Mouse (Mus musculus) heart, embryonic 12.5 days (tissue): ENCODE data around the gene Ergic3. TPM values are rescaled to one million over a fixed set of nuclear protein-coding genes. Genes with fewer than 3 reads are reported as not detected.

ENCODE experiments used
- ATAC-seq: fragments of 200-750 bp; cut with Nextera tagmentation; 2 replicates; pipeline ENCODE4 v1.8.0; 2017; ENCODE audit warnings: moderate TSS enrichment, moderate library complexity; ENCODE audit not compliant: insufficient number of reproducible peaks, low FRiP score
- H3K27ac ChIP-seq: fragments of 300-500 bp; sonication (generic); 2 replicates; pipeline ENCODE4 v1.5.1; 2016; ENCODE audit warnings: mild to moderate bottlenecking, moderate library complexity; ENCODE audit not compliant: poor library complexity, severe bottlenecking
- H3K27me3 ChIP-seq: fragments of 300-500 bp; sonication (generic); replicated peaks from 2 replicates; pipeline ENCODE4 v1.6.1; 2016; ENCODE audit warnings: mild to moderate bottlenecking, moderate library complexity
- H3K36me3 ChIP-seq: fragments of 300-500 bp; sonication (generic); 2 replicates; pipeline ENCODE4 v1.6.1; 2016; ENCODE audit warnings: mild to moderate bottlenecking, moderate library complexity
- H3K4me1 ChIP-seq: fragments of 300-500 bp; sonication (generic); replicated peaks from 2 replicates; pipeline ENCODE4 v1.6.1; 2016; ENCODE audit warnings: mild to moderate bottlenecking
- H3K4me2 ChIP-seq: fragments of 300-500 bp; sonication (generic); 2 replicates; pipeline ENCODE4 v1.6.1; 2016; ENCODE audit warnings: mild to moderate bottlenecking, moderate library complexity
- H3K4me3 ChIP-seq: fragments of 300-500 bp; sonication (generic); 2 replicates; pipeline ENCODE4 v1.5.1; 2016; ENCODE audit warnings: mild to moderate bottlenecking
- H3K9ac ChIP-seq: fragments of 300-500 bp; sonication (generic); 2 replicates; pipeline ENCODE4 v1.6.1; 2016; ENCODE audit warnings: mild to moderate bottlenecking, moderate library complexity
- H3K9me3 ChIP-seq: fragments of 300-500 bp; sonication (generic); replicated peaks from 2 replicates; pipeline ENCODE4 v1.6.1; 2016; ENCODE audit warnings: mild to moderate bottlenecking, moderate library complexity
- WGBS: fragments of 180-500 bp; shearing (Covaris S2); methylation state at CpG from one replicate; pipeline ENCODE4 v1.1.7; 2016; 5-methylcytosine and 5-hydroxymethylcytosine counted together
- polyA plus RNA-seq: library from polyadenylated mRNA; unstranded; fragments of >200 nt; fragmentation: Nextera tagmentation; extraction: Ambion mirVana; gene quantifications from 2 replicates; pipeline ENCODE4 v1.2.1, GENCODE M21; 2016

Ergic3 gene
- polyA plus RNA-seq, 1 experiment from 2014 or later: 142 TPM

DNA sequence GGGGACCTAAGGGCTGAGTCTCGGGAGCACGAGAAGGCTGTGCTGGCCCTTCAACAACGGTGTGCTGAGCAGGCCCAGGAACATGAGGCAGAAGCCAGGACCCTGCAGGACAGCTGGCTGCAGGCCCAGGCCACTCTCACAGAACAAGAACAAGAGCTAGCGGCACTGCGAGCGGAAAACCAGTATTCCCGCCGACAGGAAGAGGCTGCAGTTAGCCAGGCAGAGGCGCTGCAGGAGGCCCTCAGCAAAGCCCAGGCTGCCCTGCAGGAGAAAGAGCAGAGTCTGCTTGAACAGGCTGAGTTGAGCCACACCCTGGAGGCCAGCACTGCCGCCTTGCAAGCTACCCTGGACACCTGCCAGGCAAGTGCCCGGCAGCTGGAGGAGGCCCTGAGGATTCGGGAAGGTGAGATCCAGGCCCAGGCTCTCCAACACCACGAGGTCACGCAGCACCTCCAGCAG, 16.0 kb upstream of the Ergic3 start:
- H3K4me3 ChIP-seq: no peak overlapping the region
- no peaks in the 10 kb centered on the region for H3K9me3 ChIP-seq
- H3K27me3 ChIP-seq: no peaks in the 10 kb centered on the region
- ATAC-seq: no peak
- no peak overlapping the region for H3K4me2 ChIP-seq
- H3K27ac ChIP-seq: no peak overlapping the region
- peaks cover 8% of the 10 kb centered on the region for H3K4me1 ChIP-seq
- peaks cover 94% of the 10 kb centered on the region for H3K36me3 ChIP-seq
- whole genome bisulfite sequencing: 80% methylated on average over 14 of the region's 14 CpGs
- no peak overlapping the region for H3K9ac ChIP-seq

DNA sequence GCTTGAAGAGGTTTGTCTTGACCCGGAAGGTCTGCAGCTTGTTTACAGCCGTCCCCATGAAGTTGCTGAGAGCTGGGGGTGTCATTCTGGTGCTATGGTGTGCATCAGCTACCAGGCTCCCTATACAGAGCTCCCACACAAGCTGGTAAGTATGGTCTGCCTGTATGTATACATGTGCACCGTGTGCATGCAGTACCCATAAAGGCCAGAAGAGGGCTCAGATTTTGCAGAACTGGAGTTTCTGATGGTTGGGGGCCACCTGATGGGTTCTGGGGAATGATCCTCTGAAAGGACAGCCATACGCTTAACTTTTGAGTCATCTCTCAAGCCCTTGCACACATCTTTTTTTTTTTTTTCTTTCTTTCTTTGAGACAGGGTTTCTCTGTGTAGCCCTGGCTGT, 2.5 kb upstream of the Ergic3 start:
- no peak overlapping the region for H3K9ac ChIP-seq
- no peak overlapping the region for H3K4me2 ChIP-seq
- H3K36me3 ChIP-seq: peaks cover 17% of the 10 kb centered on the region
- no peak for ATAC-seq
- peaks cover 5% of the 10 kb centered on the region; the same call in 1 of the 2 replicates for H3K9me3 ChIP-seq
- H3K27ac ChIP-seq: no peak overlapping the region
- H3K4me3 ChIP-seq: no peak overlapping the region
- H3K27me3 ChIP-seq: no peaks in the 10 kb centered on the region
- peaks cover 11% of the 10 kb centered on the region for H3K4me1 ChIP-seq
- 90% methylated on average over 4 of the region's 4 CpGs for WGBS

DNA sequence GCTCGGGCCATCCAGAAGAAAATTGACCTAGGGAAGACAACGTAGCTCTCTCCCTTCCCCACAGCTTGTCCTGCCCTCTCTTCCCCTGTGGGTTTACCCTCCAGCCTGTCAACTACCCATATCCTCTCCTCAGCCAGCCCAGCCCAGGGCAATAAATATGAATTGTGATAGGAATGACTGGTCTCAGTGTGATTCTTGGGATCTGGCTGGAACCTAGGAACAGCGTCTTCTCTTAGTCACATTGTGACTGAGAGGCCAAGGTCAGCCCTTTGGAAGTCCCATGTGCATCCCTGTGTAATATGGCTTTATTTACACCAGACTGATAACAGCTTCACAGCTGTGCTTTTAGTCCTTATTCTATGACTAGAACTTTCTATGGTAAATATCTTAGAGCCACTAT, 10.3 kb downstream of the Ergic3 start:
- WGBS: 81% methylated on average over 3 of the region's 3 CpGs
- Histone ChIP-seq H3K4me2 (no peak overlapping the region), H3K36me3 (peaks cover 64% of the 10 kb centered on the region), H3K4me3 (no peak overlapping the region), H3K27me3 (no peaks in the 10 kb centered on the region), H3K9me3 (no peaks in the 10 kb centered on the region), H3K9ac (no peak overlapping the region), H3K4me1 (no peaks in the 10 kb centered on the region; the same call in 1 of the 2 replicates), H3K27ac (no peak overlapping the region)
- ATAC-seq: no peak

DNA sequence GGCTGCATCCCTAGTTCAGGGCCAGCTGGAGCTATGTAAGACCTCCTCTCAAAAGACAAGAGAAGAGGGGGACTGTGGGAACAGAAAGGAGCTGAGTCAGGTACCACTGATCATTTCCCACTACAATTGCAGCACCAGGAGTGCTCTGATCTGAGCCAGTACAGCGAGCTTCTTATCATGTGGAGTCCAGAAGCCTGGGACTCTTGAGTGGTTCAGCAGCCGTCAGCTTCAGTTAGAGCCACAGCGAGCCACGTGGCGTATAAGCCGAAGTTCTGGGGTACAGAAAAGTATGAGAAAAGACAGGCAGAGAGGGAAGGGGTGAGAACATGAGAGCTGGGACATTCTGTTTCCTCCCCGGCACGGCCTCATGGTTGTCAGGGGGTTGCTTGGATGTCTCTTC, 13.4 kb downstream of the Ergic3 start:
- no peak overlapping the region for H3K4me3 ChIP-seq
- H3K36me3 ChIP-seq: peaks cover 33% of the 10 kb centered on the region
- H3K4me1 ChIP-seq: no peaks in the 10 kb centered on the region; the same call in 1 of the 2 replicates
- no peak for ATAC-seq
- 64% methylated on average over 8 of the region's 8 CpGs for WGBS
- no peak overlapping the region for H3K4me2 ChIP-seq
- no peak overlapping the region for H3K9ac ChIP-seq
- no peak overlapping the region for H3K27ac ChIP-seq
- H3K9me3 ChIP-seq: no peaks in the 10 kb centered on the region
- H3K27me3 ChIP-seq: no peaks in the 10 kb centered on the region

DNA sequence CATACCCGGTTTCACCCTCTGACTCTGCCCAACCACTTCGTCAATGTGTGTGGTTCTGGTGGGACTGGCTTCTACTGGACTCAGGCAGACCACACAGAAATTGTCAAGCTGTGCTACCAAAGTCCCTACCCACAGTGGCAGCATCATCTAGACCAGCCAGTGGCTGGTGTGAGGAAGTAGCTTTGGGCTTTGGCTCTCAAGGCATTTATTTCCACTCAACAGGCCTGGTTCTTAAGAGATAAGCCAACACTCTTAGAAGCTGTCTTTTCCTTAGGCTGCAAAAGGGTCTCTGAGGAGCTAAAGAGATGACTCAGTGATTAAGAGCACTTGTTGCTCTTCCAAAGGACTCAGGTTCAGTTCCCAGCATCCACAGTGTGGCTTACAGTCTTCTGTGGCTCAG, 13.9 kb downstream of the Ergic3 start:
- Histone ChIP-seq H3K4me3 (no peak overlapping the region), H3K36me3 (peaks cover 28% of the 10 kb centered on the region), H3K9ac (no peak overlapping the region), H3K27me3 (no peaks in the 10 kb centered on the region), H3K9me3 (no peaks in the 10 kb centered on the region), H3K4me1 (no peaks in the 10 kb centered on the region; the same call in 1 of the 2 replicates), H3K4me2 (no peak overlapping the region), H3K27ac (no peak overlapping the region)
- 79% methylated on average over 2 of the region's 2 CpGs for WGBS
- ATAC-seq: no peak

DNA sequence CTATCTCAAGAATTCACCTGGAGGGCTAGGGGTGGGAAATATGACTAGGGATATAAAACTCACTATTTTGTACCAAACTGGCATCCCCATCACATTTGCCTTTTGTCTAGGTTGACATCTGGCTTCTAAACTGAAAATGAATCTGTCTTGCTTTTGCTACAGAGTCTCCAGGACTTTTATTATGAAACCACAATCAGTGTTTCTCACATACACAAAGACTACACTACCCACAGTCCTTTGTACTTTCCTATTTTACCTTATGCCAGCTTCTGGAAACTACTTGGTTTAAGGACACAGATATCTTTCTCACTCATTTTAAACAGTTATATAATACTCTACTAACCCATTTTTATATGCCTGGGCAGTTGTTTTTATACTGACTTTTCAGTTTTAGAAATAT, 17.6 kb downstream of the Ergic3 start:
- H3K4me3 ChIP-seq: no peak overlapping the region
- H3K27ac ChIP-seq: no peak overlapping the region
- H3K9me3 ChIP-seq: no peaks in the 10 kb centered on the region
- H3K27me3 ChIP-seq: no peaks in the 10 kb centered on the region
- ATAC-seq: no peak
- no peak overlapping the region for H3K4me2 ChIP-seq
- no peaks in the 10 kb centered on the region for H3K36me3 ChIP-seq
- no peaks in the 10 kb centered on the region; the same call in 1 of the 2 replicates for H3K4me1 ChIP-seq
- H3K9ac ChIP-seq: no peak overlapping the region

DNA sequence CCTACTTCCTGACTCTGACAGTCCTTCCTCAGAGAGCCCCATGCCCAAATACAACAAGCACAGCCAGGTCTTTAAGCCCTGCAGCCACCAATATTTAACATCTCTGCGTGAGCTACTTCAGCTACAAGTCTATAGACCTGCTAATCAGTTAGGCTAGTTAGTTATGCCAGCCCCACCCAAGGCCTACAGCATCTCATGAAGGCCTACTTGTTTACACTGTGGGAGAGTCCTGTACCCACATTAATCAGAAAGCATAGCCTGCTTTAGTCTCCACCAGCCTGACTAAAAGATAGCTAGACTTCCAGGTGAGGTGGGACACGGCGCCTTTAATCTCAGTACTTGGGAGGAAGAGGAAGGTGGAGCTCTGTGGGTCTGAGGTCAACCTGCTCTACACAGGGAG, 31.5 kb downstream of the Ergic3 start:
- Histone ChIP-seq H3K4me3 (no peak overlapping the region), H3K4me1 (no peaks in the 10 kb centered on the region), H3K4me2 (no peak overlapping the region), H3K27ac (no peak overlapping the region), H3K27me3 (no peaks in the 10 kb centered on the region), H3K9ac (no peak overlapping the region), H3K36me3 (no peaks in the 10 kb centered on the region), H3K9me3 (no peaks in the 10 kb centered on the region)
- 80% methylated on average over 3 of the region's 3 CpGs for WGBS
- ATAC-seq: no peak

DNA sequence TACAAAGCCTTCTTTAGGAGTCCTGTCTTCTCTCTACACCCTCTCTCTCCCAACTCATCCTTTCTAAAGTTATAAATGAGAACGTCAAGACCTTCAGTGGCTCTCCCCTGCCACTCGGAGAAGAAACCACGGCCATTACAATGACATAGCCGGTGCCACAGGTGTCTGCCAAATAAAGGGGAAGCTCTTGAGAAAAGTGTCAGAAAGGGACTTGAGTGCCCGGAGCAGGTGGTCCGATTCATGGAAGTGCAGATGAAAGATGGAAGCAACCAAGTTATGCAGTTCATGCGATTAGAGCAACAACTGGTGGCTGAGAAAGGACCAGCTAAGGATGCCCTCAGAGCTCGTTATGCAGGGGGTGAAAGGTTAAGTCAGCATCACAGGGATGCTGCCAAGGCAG, 35.1 kb downstream of the Ergic3 start:
- no peak overlapping the region for H3K4me2 ChIP-seq
- H3K4me1 ChIP-seq: no peaks in the 10 kb centered on the region
- peaks cover 20% of the 10 kb centered on the region for H3K27me3 ChIP-seq
- H3K36me3 ChIP-seq: no peaks in the 10 kb centered on the region
- H3K4me3 ChIP-seq: no peak overlapping the region
- no peak for ATAC-seq
- H3K9me3 ChIP-seq: no peaks in the 10 kb centered on the region
- WGBS: 81% methylated on average over 8 of the region's 8 CpGs
- no peak overlapping the region for H3K27ac ChIP-seq
- H3K9ac ChIP-seq: no peak overlapping the region

DNA sequence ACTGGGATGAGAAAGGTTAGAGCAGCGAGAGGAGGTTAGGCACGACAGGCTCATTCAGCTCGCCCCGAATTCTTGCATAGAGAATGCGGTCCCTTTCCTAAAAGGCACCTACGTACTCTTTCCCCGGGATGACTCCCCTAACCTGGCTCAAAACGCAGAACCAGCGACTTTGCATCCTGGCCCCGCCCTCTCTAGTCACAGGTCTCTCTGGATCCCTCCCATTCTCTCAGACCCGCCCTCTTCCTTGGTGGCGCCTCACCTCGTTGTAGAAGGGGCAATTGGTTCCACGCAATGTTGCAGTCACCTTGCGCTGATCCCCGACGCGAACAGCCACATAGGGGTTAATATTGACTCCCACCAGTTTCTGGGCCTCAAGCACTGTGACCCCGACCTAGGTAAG, 40.1 kb downstream of the Ergic3 start:
- Histone ChIP-seq H3K4me3 (no peak overlapping the region), H3K27me3 (peaks cover 60% of the 10 kb centered on the region)
- ATAC-seq: no peak

DNA sequence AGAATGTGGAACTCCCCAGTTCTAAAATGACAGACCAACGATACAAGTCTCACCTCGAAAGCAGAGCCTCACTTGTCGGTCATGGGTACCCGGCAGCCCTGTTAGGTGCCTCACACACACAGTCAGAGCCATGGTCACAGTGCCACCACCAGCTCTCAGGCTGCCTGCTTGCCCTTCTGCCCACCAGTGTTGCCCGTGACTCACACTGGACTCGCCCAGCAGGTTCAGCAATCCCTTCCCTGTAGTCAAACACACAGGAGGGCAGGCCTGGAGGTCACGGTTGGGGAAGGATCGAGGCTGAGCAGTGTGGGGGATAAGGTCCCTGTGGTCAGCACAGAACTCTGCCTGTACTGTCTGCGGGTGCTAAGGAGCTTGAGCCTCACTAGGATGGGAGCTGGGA, 45.0 kb downstream of the Ergic3 start, which contains the start of gene Fer1l4:
Gene Fer1l4 (minus strand): TSS at position 132 of the 400 bp plus-strand sequence.
- 78% methylated on average over 9 of the region's 9 CpGs for WGBS
- Histone ChIP-seq H3K4me3 (no peak within 1 kb of the TSS), H3K27me3 (peaks cover 46% of the 10 kb centered on the region), H3K4me2 (no peak within 1 kb of the TSS), H3K9ac (no peak within 1 kb of the TSS), H3K36me3 (no peaks in the 10 kb centered on the region), H3K4me1 (no peaks in the 10 kb centered on the region), H3K9me3 (no peaks in the 10 kb centered on the region), H3K27ac (no peak within 1 kb of the TSS)
- no peak for ATAC-seq

More for the DNA sequence above, 40.1 kb downstream of the Ergic3 start:
- Histone ChIP-seq H3K4me1 (no peaks in the 10 kb centered on the region), H3K36me3 (no peaks in the 10 kb centered on the region), H3K9me3 (no peaks in the 10 kb centered on the region), H3K9ac (no peak overlapping the region), H3K27ac (no peak overlapping the region), H3K4me2 (peak overlapping the region; percentile 20)
- WGBS: 6% methylated on average over 19 of the region's 19 CpGs

DNA sequence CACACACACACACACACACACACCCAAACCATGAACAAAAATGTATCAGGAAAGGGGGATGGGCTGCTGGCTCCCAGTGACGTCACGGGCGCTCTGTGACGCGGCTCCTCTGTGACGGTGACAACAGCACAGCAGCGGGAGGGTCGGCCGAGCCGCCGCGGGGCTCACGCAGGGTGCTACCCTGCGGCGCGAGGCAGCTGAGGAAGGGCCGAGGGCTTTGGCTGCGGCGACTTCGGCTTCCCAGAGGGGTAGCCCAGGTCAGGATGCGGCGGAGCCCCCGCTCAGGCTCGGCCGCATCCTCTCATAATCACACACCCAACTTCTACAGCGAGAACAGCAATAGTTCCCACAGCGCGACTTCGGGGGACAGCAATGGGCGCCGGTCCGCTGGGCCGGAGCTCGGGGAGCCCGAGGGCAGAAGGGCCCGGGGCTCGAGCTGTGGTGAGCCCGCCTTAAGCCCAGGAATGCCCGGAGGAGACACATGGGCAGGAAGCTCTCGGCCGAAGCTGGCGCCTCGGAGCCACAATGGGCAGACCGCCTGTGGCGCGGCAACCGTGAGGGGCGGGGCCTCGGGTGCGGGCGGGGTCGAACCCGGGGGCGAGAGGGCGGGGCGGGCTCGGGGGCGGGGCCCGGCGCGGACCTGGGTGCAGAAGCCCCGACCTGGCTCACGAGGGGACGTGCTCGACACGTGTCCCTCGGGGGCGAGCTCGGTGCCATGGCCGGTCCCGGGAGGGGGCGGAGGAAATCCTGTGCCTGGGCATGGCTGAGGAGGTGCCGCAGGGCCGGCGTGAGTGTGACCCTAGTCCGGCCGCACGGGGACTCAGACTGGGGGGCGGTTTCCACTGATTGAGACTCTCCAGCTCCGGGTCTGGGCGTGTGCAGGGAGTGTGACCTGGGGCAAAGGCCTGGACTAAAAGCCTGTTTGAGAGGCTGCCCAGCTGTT, 57.5 kb downstream of the Ergic3 start, which contains the start of gene Spag4:
Gene Spag4 (plus strand): TSS at position 77 of the 943 bp plus-strand sequence.
- H3K4me3 ChIP-seq: peak within 1 kb of the TSS; percentile 76
- peak within 1 kb of the TSS; percentile 77; the same call in 1 of the 2 replicates for H3K27ac ChIP-seq
- WGBS: under 1% methylated on average over 80 of the region's 81 CpGs
- H3K36me3 ChIP-seq: peaks cover 26% of the 10 kb centered on the region
- peak within 1 kb of the TSS; percentile 76 for H3K9ac ChIP-seq
- H3K4me2 ChIP-seq: peak within 1 kb of the TSS; percentile 97
- no peaks in the 10 kb centered on the region for H3K27me3 ChIP-seq
- no peaks in the 10 kb centered on the region for H3K9me3 ChIP-seq
- ATAC-seq: peak; percentile 89
- peaks cover 12% of the 10 kb centered on the region for H3K4me1 ChIP-seq
